Mouse (Mus musculus) CH12.LX (cell line): Measurements from ENCODE around the gene Alpk3. TPM values are rescaled to one million over a fixed set of nuclear protein-coding genes. Genes with fewer than 3 reads are reported as not detected.

Source experiments
- DNase-seq: peaks from one replicate; pipeline ENCODE4 v3.0.0-alpha.2; 2013; ENCODE audit errors: extremely low read depth
- H3K27ac ChIP-seq: 2 replicates; pipeline ENCODE4 v1.5.1; 2012; ENCODE audit warnings: low read depth, mild to moderate bottlenecking, control low read depth, moderate library complexity; ENCODE audit not compliant: insufficient read depth
- H3K27me3 ChIP-seq: replicated peaks from 2 replicates; pipeline ENCODE3; 2012; ENCODE audit warnings: inconsistent platforms
- H3K36me3 ChIP-seq, 2 experiments: replicated peaks in 1 of 2; 2 replicates each; pipeline versions ENCODE3 to v1.6.1; 2012; ENCODE audit warnings: inconsistent platforms in 1 of 2, low read length in 1 of 2, mild to moderate bottlenecking in 1 of 2, mixed read lengths in 1 of 2, moderate library complexity in 1 of 2; ENCODE audit not compliant: control insufficient read depth in 1 of 2, insufficient read depth in 1 of 2
- H3K4me1 ChIP-seq, 2 experiments: 2 replicates each; pipeline ENCODE4 v1.6.1; 2012; ENCODE audit warnings: inconsistent platforms in 1 of 2, moderate library complexity in 1 of 2; ENCODE audit not compliant: insufficient read depth in 2 of 2, control insufficient read depth in 1 of 2
- H3K4me2 ChIP-seq: 2 replicates; pipeline ENCODE4 v1.6.1; 2012; ENCODE audit warnings: low read depth, mild to moderate bottlenecking, control low read depth; ENCODE audit not compliant: poor library complexity, insufficient read depth, severe bottlenecking
- H3K4me3 ChIP-seq, 3 experiments: fragments of 150-350 bp in 1 of 3; sonication (generic) in 1 of 3; replicated peaks in 1 of 3; 2 replicates each; pipeline versions ENCODE3 to v1.5.1; 2011 to 2012; ENCODE audit warnings: low read depth in 2 of 3, low read length in 2 of 3, mild to moderate bottlenecking in 2 of 3, moderate library complexity in 2 of 3, control low read depth in 1 of 3, improper control_type of control experiment in 1 of 3, inconsistent platforms in 1 of 3, mixed read lengths in 1 of 3; ENCODE audit not compliant: poor library complexity in 1 of 3
- H3K79me2 ChIP-seq: replicated peaks from 2 replicates; pipeline ENCODE4 v1.6.1; 2012; ENCODE audit warnings: mild to moderate bottlenecking, moderate library complexity; ENCODE audit not compliant: control insufficient read depth, poor library complexity, insufficient read depth, severe bottlenecking; ENCODE audit errors: extremely low read depth
- H3K9ac ChIP-seq: 2 replicates; pipeline ENCODE4 v1.6.1; 2012; ENCODE audit warnings: low read depth, mild to moderate bottlenecking, control low read depth, moderate library complexity; ENCODE audit not compliant: insufficient read depth
- H3K9me3 ChIP-seq: replicated peaks from 2 replicates; pipeline ENCODE3; 2012; ENCODE audit warnings: low read length, inconsistent platforms, mixed read lengths
- BHLHE40 ChIP-seq: IDR thresholded peaks from 2 replicates; pipeline ENCODE4 v1.6.1; 2011; ENCODE audit warnings: mild to moderate bottlenecking, low read depth, low read length, improper control_type of control experiment
- CHD1 ChIP-seq: IDR thresholded peaks from 2 replicates; pipeline ENCODE4 v1.6.1; 2012; ENCODE audit warnings: low read depth, low read length, improper control_type of control experiment, inconsistent platforms
- CTCF ChIP-seq, 2 experiments: IDR thresholded peaks in 1 of 2; conservative IDR thresholded peaks in 1 of 2; 2 replicates each; pipeline ENCODE4 v1.5.1; 2011 to 2012; ENCODE audit warnings: low read depth in 2 of 2, low read length in 2 of 2, improper control_type of control experiment in 1 of 2, inconsistent platforms in 1 of 2, mild to moderate bottlenecking in 1 of 2, moderate library complexity in 1 of 2
- ELF1 ChIP-seq: IDR thresholded peaks from 2 replicates; pipeline ENCODE4 v1.6.1; 2014; ENCODE audit warnings: low read depth, mild to moderate bottlenecking, inconsistent platforms, low read length, improper control_type of control experiment
- EP300 ChIP-seq: IDR thresholded peaks from 2 replicates; pipeline ENCODE4 v1.6.1; 2011; ENCODE audit warnings: low read length, improper control_type of control experiment
- ETS1 ChIP-seq: conservative IDR thresholded peaks from 2 replicates; pipeline ENCODE4 v1.6.1; 2012; ENCODE audit warnings: low read depth, mild to moderate bottlenecking, inconsistent platforms, low read length, improper control_type of control experiment, moderate library complexity
- JUND ChIP-seq: conservative IDR thresholded peaks from 2 replicates; pipeline ENCODE4 v1.6.1; 2011; ENCODE audit warnings: low read depth, low read length, improper control_type of control experiment
- MXI1 ChIP-seq: IDR thresholded peaks from 2 replicates; pipeline ENCODE4 v1.6.1; 2011; ENCODE audit warnings: mild to moderate bottlenecking, low read depth, low read length, improper control_type of control experiment
- POLR2A ChIP-seq: IDR thresholded peaks from 2 replicates; pipeline ENCODE4 v1.6.1; 2011; ENCODE audit warnings: low read depth, mild to moderate bottlenecking, improper control_type of control experiment, low read length
- POLR2AphosphoS2 ChIP-seq: IDR thresholded peaks from 2 replicates; pipeline ENCODE4 v1.6.1; 2011; ENCODE audit warnings: low read depth, low read length, improper control_type of control experiment
- RAD21 ChIP-seq: IDR thresholded peaks from 2 replicates; pipeline ENCODE4 v1.6.1; 2011; ENCODE audit warnings: low read depth, mild to moderate bottlenecking, low read length, improper control_type of control experiment, moderate library complexity
- SMC3 ChIP-seq: IDR thresholded peaks from 2 replicates; pipeline ENCODE4 v1.6.1; 2011; ENCODE audit warnings: low read depth, low read length, improper control_type of control experiment
- TBP ChIP-seq: conservative IDR thresholded peaks from 2 replicates; pipeline ENCODE4 v1.6.1; 2011; ENCODE audit warnings: low read depth, low read length, improper control_type of control experiment
- UBTF ChIP-seq: IDR thresholded peaks from 2 replicates; pipeline ENCODE4 v1.6.1; 2012; ENCODE audit warnings: low read depth, mild to moderate bottlenecking, inconsistent platforms, low read length, improper control_type of control experiment, moderate library complexity
- USF1 ChIP-seq: IDR thresholded peaks from 2 replicates; pipeline ENCODE4 v1.6.1; 2014; ENCODE audit warnings: low read depth, mild to moderate bottlenecking, inconsistent platforms, low read length, improper control_type of control experiment
- USF2 ChIP-seq: conservative IDR thresholded peaks from 2 replicates; pipeline ENCODE4 v1.6.1; 2011; ENCODE audit warnings: low read depth, low read length, improper control_type of control experiment
- ZKSCAN1 ChIP-seq: IDR thresholded peaks from 2 replicates; pipeline ENCODE4 v1.6.1; 2012; ENCODE audit warnings: low read depth, inconsistent platforms, low read length, improper control_type of control experiment, borderline replicate concordance
- ZMIZ1 ChIP-seq: IDR thresholded peaks from 2 replicates; pipeline ENCODE4 v1.6.1; 2012; ENCODE audit warnings: low read depth, mild to moderate bottlenecking, inconsistent platforms, low read length, improper control_type of control experiment
- dilution Hi-C: fragments of 300-500 bp; cut with MboI; formaldehyde crosslinking; loops from 2 replicates; pipeline ENCODE4 v1.14.3; 2020; ENCODE audit warnings: low sequenced_read_pairs; ENCODE audit not compliant: extremely low pct_unique_long_range_greater_than_20kb, extremely low pct_ligation_motif_present
- in situ Hi-C: fragments of 300-500 bp; cut with MboI; formaldehyde crosslinking; loops from 3 replicates; pipeline ENCODE4 v1.14.3; 2019; ENCODE audit warnings: low sequenced_read_pairs, low pct_ligation_motif_present, low pct_unique_long_range_greater_than_20kb, mixed read lengths
- polyA plus RNA-seq: library from polyadenylated mRNA; unstranded; fragments of >175 nt; gene quantifications from 2 replicates; pipeline ENCODE4 v1.2.1, GENCODE M21; 2012; ENCODE audit warnings: low read depth; ENCODE audit not compliant: insufficient read length
- total RNA-seq, 2 experiments: library from RNA; depleted of rRNA; stranded (reverse); fragments of 300-350 nt in 1 of 2; fragments of >200 nt in 1 of 2; gene quantifications; 2 replicates each; pipeline ENCODE4 v1.2.3; 2012 to 2014

The Alpk3 gene
- total and polyA plus RNA-seq, 3 experiments: 0.13 to 1.1 (median 0.64) TPM

GRCm38 (mm10) chr7:81102854-81103253 is 45.5 kb downstream of the Alpk3 start:
- H3K9me3 ChIP-seq: no peaks in the 10 kb centered on the region

GRCm38 (mm10) chr7:81105525-81105924 is 48.1 kb downstream of the Alpk3 start:
- Histone ChIP-seq H3K27ac (no peak overlapping the region), H3K4me3 (no peak overlapping the region), H3K9me3 (no peaks in the 10 kb centered on the region), H3K4me2 (no peak overlapping the region), H3K9ac (no peak overlapping the region), H3K27me3 (no peaks in the 10 kb centered on the region), H3K79me2 (no peaks in the 10 kb centered on the region), H3K4me1 (peaks cover 6 to 24% of the 10 kb centered on the region in 2 experiments), H3K36me3 (no peaks in the 10 kb centered on the region)
- in situ Hi-C loops: no loop called here
- dilution Hi-C loops: no loop called here
- TF ChIP-seq CHD1 (no peak), POLR2A (no peak), MXI1 (no peak), ZMIZ1 (no peak), USF1 (no peak)
- no peak for DNase-seq

More at GRCm38 (mm10) chr7:81102854-81103253, 45.5 kb downstream of the Alpk3 start:
- dilution Hi-C loops: no loop called here
- no peaks in the 10 kb centered on the region for H3K36me3 ChIP-seq
- no peak overlapping the region for H3K4me3 ChIP-seq
- H3K4me2 ChIP-seq: no peak overlapping the region
- no peaks in the 10 kb centered on the region for H3K79me2 ChIP-seq
- TF ChIP-seq TBP (no peak), ZKSCAN1 (no peak), JUND (no peak), POLR2AphosphoS2 (no peak), USF2 (no peak), EP300 (no peak), CTCF (conservative IDR thresholded peaks at IDR 0.05 in 1 of 2, IDR thresholded peaks at IDR 0.05 in 1 of 2; ENCODE audit: low read depth in 2 of 2, low read length in 2 of 2) (no peak), ZMIZ1 (no peak), ETS1 (no peak), ELF1 (no peak), BHLHE40 (no peak), SMC3 (no peak), UBTF (no peak), RAD21 (no peak), POLR2A (no peak)
- H3K27ac ChIP-seq: no peak overlapping the region
- peaks cover 9 to 18% of the 10 kb centered on the region in 2 experiments for H3K4me1 ChIP-seq
- no peak for DNase-seq
- in situ Hi-C loops: no loop called here
- no peaks in the 10 kb centered on the region for H3K27me3 ChIP-seq
- H3K9ac ChIP-seq: no peak overlapping the region
